Comparison of ENCODE assay signal across 9 mouse cellular contexts in the genomic region with DNA sequence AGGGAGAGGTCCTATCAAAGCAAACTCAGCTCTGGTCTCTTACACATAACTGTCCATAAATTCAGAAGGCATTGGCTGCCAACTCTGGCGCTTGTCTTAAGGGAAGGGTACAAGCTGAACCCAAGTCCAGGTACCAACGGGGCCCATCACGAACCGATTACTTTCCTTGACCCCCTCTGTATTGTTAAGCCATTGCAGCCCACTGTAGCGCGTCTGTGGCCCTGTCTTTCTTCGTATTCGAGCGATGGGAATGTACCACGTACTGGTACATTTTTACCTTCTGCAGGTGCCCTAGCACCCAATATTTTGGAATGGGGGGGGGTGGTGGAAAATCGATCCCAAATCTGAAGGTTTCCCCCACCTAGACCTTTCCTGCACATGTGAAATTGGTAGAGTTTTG. TPM values are rescaled to one million over a fixed set of nuclear protein-coding genes. Genes with fewer than 3 reads are reported as not detected.
DNase-seq lines count a peak whose midpoint lies in the region; ATAC-seq and TF ChIP-seq lines count a peak whose summit lies in the region.
"Had no signal": no experiment of that assay in that cellular context is flagged by ENCODE, and none has a peak within 500 bp of the region (broad histone marks: within the 10 kb centered on the region; RNA-seq: fewer than 3 reads in every experiment).

No protein-coding gene starts in this region.

- H3K9ac ChIP-seq in forebrain, embryonic 12.5 days, result peak overlapping the region; percentile 46
- no peak overlapping the region for H3K9ac ChIP-seq in intestine, embryonic 16.5 days (ENCODE audit: low read depth, low read length)
- peak overlapping the region; percentile 62; the same call in 1 of the 2 replicates for H3K9ac ChIP-seq in neural tube, embryonic 12.5 days

- H3K9me3 ChIP-seq in forebrain, embryonic 12.5 days, result no peaks in the 10 kb centered on the region
- H3K9me3 ChIP-seq in intestine, embryonic 16.5 days (ENCODE audit: control insufficient read depth, low read length), result no peaks in the 10 kb centered on the region
- H3K9me3 ChIP-seq in neural tube, embryonic 12.5 days, result no peaks in the 10 kb centered on the region

- no peaks in the 10 kb centered on the region for H3K27me3 ChIP-seq in forebrain, embryonic 12.5 days
- H3K27me3 ChIP-seq in intestine, embryonic 16.5 days (replicated peaks; ENCODE audit: control insufficient read depth, insufficient read depth, low read length), result no peaks in the 10 kb centered on the region
- H3K27me3 ChIP-seq in neural tube, embryonic 12.5 days (replicated peaks), result no peaks in the 10 kb centered on the region

- H3K4me1 ChIP-seq in forebrain, embryonic 12.5 days, result peaks cover 31% of the 10 kb centered on the region
- peaks cover 29% of the 10 kb centered on the region for H3K4me1 ChIP-seq in intestine, embryonic 16.5 days (ENCODE audit: control insufficient read depth, insufficient read depth, low read length)
- H3K4me1 ChIP-seq in neural tube, embryonic 12.5 days, result peaks cover 15% of the 10 kb centered on the region; the same call in 1 of the 2 replicates

- no peak for DNase-seq in layer of hippocampus, adult 2 months (ENCODE audit: low spot score in 2 of 2)
- no peak for DNase-seq in layer of hippocampus, postnatal 36 days
- no peak for DNase-seq in retina, postnatal 1 day
- no peak for DNase-seq in adrenal gland, postnatal 4 days (ENCODE audit: low spot score in 2 of 2)
- DNase-seq in lung, postnatal 25 days (ENCODE audit: low spot score), result no peak
- DNase-seq: lung, adult 2 months had no signal

- no peak for ATAC-seq in forebrain, embryonic 12.5 days (ENCODE audit: low FRiP score)
- no peak for ATAC-seq in intestine, embryonic 16.5 days
- ATAC-seq in neural tube, embryonic 12.5 days (ENCODE audit: low FRiP score, low read depth), result no peak

- peak overlapping the region; percentile 100 for H3K27ac ChIP-seq in layer of hippocampus, adult 2 months
- H3K27ac ChIP-seq in forebrain, embryonic 12.5 days, result peak overlapping the region; percentile 94
- H3K27ac ChIP-seq in intestine, embryonic 16.5 days (ENCODE audit: low read length), result peak overlapping the region; percentile 72
- H3K27ac ChIP-seq in neural tube, embryonic 12.5 days, result no peak overlapping the region

- H3K36me3 ChIP-seq in forebrain, embryonic 12.5 days (replicated peaks), result no peaks in the 10 kb centered on the region
- no peaks in the 10 kb centered on the region for H3K36me3 ChIP-seq in intestine, embryonic 16.5 days (ENCODE audit: control insufficient read depth, insufficient read depth, low read length)
- no peaks in the 10 kb centered on the region for H3K36me3 ChIP-seq in neural tube, embryonic 12.5 days

- 82% methylated on average over 11 of the region's 11 CpGs for WGBS in forebrain, embryonic 12.5 days
- 80% methylated on average over 11 of the region's 11 CpGs for WGBS in intestine, embryonic 16.5 days
- WGBS in neural tube, embryonic 12.5 days, result 87% methylated on average over 11 of the region's 11 CpGs

- TF ChIP-seq CTCF in layer of hippocampus, adult 2 months (conservative IDR thresholded peaks at IDR 0.05), result no peak

- H3K4me2 ChIP-seq in forebrain, embryonic 12.5 days, result peak overlapping the region; percentile 48
- peak overlapping the region; percentile 58 for H3K4me2 ChIP-seq in intestine, embryonic 16.5 days (ENCODE audit: low read depth, low read length)
- peak overlapping the region; percentile 61 for H3K4me2 ChIP-seq in neural tube, embryonic 12.5 days (replicated peaks)

- no peak overlapping the region; the same call in 1 of the 2 replicates for H3K4me3 ChIP-seq in layer of hippocampus, adult 2 months
- peak overlapping the region; percentile 22 for H3K4me3 ChIP-seq in forebrain, embryonic 12.5 days (replicated peaks)
- peak overlapping the region; percentile 37; the same call in 1 of the 2 replicates for H3K4me3 ChIP-seq in intestine, embryonic 16.5 days (ENCODE audit: low read length)
- peak overlapping the region; percentile 28; the same call in 1 of the 2 replicates for H3K4me3 ChIP-seq in neural tube, embryonic 12.5 days

RNA-seq across cellular contexts. Expression of a gene that starts 1.6 kb away (rescaled TPM):
- 10 to 100 TPM; 20.3 to 21.6 TPM for total RNA-seq in layer of hippocampus, adult 2 months (2021)
- 10 to 100 TPM; 20.8 to 24.0 TPM for total RNA-seq in layer of hippocampus, postnatal 36 days (2021)
- 53.4 and 56.9 TPM in 2 replicates for polyA plus RNA-seq in forebrain, embryonic 12.5 days (2016; fragmentation: Nextera tagmentation; extraction: Ambion mirVana)
- 38.6 and 44.8 TPM in 2 replicates for polyA plus RNA-seq in intestine, embryonic 16.5 days (2015; fragmentation: Nextera tagmentation; extraction: Ambion mirVana)
- polyA plus RNA-seq in neural tube, embryonic 12.5 days (2016; fragmentation: Nextera tagmentation; extraction: Ambion mirVana), result 36.1 and 39.8 TPM in 2 replicates
- 10 to 100 TPM; 20.6 TPM for total RNA-seq in adrenal gland, postnatal 4 days (2021)

RNA-seq across cellular contexts. Expression of a gene that starts 12.7 kb away (rescaled TPM):
- 10 to 100 TPM; 26.6 to 30.8 TPM for total RNA-seq in layer of hippocampus, adult 2 months (2021)
- total RNA-seq in layer of hippocampus, postnatal 36 days (2021), result 10 to 100 TPM; 27.8 to 30.4 TPM
- 7.4 and 11.1 TPM in 2 replicates for polyA plus RNA-seq in forebrain, embryonic 12.5 days (2016; fragmentation: Nextera tagmentation; extraction: Ambion mirVana)
- 8.0 and 8.6 TPM in 2 replicates for polyA plus RNA-seq in intestine, embryonic 16.5 days (2015; fragmentation: Nextera tagmentation; extraction: Ambion mirVana)
- polyA plus RNA-seq in neural tube, embryonic 12.5 days (2016; fragmentation: Nextera tagmentation; extraction: Ambion mirVana), result 17.9 and 18.9 TPM in 2 replicates
- total RNA-seq in adrenal gland, postnatal 4 days (2021), result 10 to 100 TPM; 24.3 to 26.0 TPM

RNA-seq across cellular contexts. Expression of a gene that starts 16.1 kb away (rescaled TPM):
- total RNA-seq in layer of hippocampus, adult 2 months (2021), result 1,000 to 10,000 TPM in 1 of 2 experiments, 100 to 1,000 TPM in 1; 988 to 1,016 TPM
- 100 to 1,000 TPM; 962 to 984 TPM for total RNA-seq in layer of hippocampus, postnatal 36 days (2021)
- polyA plus RNA-seq in forebrain, embryonic 12.5 days (2016; fragmentation: Nextera tagmentation; extraction: Ambion mirVana), result 103 and 121 TPM in 2 replicates
- 65.8 TPM in 2 replicates for polyA plus RNA-seq in intestine, embryonic 16.5 days (2015; fragmentation: Nextera tagmentation; extraction: Ambion mirVana)
- 149 and 174 TPM in 2 replicates for polyA plus RNA-seq in neural tube, embryonic 12.5 days (2016; fragmentation: Nextera tagmentation; extraction: Ambion mirVana)
- total RNA-seq in adrenal gland, postnatal 4 days (2021), result 100 to 1,000 TPM; 208 to 226 TPM

RNA-seq across cellular contexts. Expression of a gene that starts 22.8 kb away (rescaled TPM):
- 10 to 100 TPM; 83.4 to 95.2 TPM for total RNA-seq in layer of hippocampus, adult 2 months (2021)
- total RNA-seq in layer of hippocampus, postnatal 36 days (2021), result 10 to 100 TPM; 78.2 to 92.8 TPM
- polyA plus RNA-seq in forebrain, embryonic 12.5 days (2016; fragmentation: Nextera tagmentation; extraction: Ambion mirVana), result 7.8 and 12.3 TPM in 2 replicates
- 13.6 and 13.7 TPM in 2 replicates for polyA plus RNA-seq in intestine, embryonic 16.5 days (2015; fragmentation: Nextera tagmentation; extraction: Ambion mirVana)
- 7.4 and 9.0 TPM in 2 replicates for polyA plus RNA-seq in neural tube, embryonic 12.5 days (2016; fragmentation: Nextera tagmentation; extraction: Ambion mirVana)
- 100 to 1,000 TPM in 1 of 2 experiments, 10 to 100 TPM in 1; 99.4 to 130 TPM for total RNA-seq in adrenal gland, postnatal 4 days (2021)

RNA-seq across cellular contexts. Expression of a gene that starts 26.8 kb away (rescaled TPM):
- total RNA-seq in layer of hippocampus, adult 2 months (2021), result under 1 TPM; 0.54 to 0.79 TPM
- 1 to 10 TPM; 1.0 to 1.1 TPM for total RNA-seq in layer of hippocampus, postnatal 36 days (2021)
- polyA plus RNA-seq in forebrain, embryonic 12.5 days (2016; fragmentation: Nextera tagmentation; extraction: Ambion mirVana), result 163 and 169 TPM in 2 replicates
- 114 and 139 TPM in 2 replicates for polyA plus RNA-seq in intestine, embryonic 16.5 days (2015; fragmentation: Nextera tagmentation; extraction: Ambion mirVana)
- 95.5 and 98.4 TPM in 2 replicates for polyA plus RNA-seq in neural tube, embryonic 12.5 days (2016; fragmentation: Nextera tagmentation; extraction: Ambion mirVana)
- total RNA-seq in adrenal gland, postnatal 4 days (2021), result 10 to 100 TPM; 41.5 to 41.7 TPM

Comparison
In these comparisons a context has a peak if more than half of its experiments do, and no peak if none do; other contexts are left out.
1. RNA of a gene that starts 16.1 kb away (total RNA-seq): 988 to 1,016 TPM in layer of hippocampus, adult 2 months and 962 to 984 TPM in layer of hippocampus, postnatal 36 days; 208 to 226 TPM in adrenal gland, postnatal 4 days; every median in the first group is over 4 times any median in the second.
2. Peak in every context shown above with its lines, with median percentiles within 50 percentile points of each other: H3K4me2 ChIP-seq.